Mouse (Mus musculus) kidney, postnatal 36 days (tissue): ENCODE results near the gene Pkig.

Experiments
- DNase-seq, 2 experiments: peaks; one replicate each; pipeline ENCODE4 v3.0.0; 2021 to 2022; ENCODE audit warnings: mixed read lengths in 2 of 2

The Pkig gene

DNA sequence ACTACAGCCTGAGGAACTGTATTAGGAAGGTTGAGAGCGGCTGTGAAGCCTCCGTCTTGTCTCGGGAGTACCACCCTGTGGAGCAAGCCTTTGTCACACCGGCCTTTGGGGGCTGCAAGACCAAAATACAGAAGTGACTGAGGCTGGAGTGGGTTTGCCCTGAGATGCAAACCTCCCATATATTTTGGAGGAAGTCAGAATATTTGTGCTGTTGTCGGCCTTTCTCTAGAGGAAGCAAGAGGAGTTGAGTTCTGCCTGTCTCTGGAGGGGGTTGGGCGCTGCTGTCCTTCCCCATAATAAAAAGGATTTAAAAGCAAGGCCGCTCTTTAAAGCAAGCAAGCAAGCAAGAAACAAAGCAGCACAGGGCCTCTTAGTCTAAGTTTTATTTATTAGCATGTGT, 103.2 kb downstream of the Pkig start:
- peak in 1 of 2 experiments; percentile 16 for DNase-seq

GRCm38 (mm10) chr2:163766261-163766660, 108.1 kb downstream of the Pkig start:
- DNase-seq, result no peak

- no peak for DNase-seq
These were observed 108.7 kb downstream of the Pkig start for GRCm38 (mm10) chr2:163766890-163767289.

DNA sequence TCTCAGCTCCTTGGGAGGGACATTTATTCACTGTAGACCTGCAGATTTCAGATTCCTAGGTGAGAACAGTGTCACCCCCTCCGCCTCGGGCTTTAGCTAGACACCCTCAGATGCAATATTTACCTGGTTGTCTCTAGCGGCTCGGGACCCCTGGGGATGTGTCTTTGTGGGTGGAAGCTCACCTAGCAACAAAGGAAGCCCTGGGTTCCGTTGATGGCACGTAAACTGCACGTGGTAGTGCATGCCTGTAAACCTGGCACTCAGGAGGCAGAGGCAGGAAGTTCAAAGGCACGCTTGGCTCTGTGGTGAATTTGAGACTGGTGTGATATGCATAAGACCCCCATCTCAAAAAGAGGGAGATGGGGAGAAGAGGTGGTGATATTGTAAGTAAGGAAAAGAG, 112.5 kb downstream of the Pkig start:
- no peak for DNase-seq
